Mouse (Mus musculus) cortical plate, adult 2 months (tissue): ENCODE measurements at regions not wholly inside any gene's neighbourhood (a gene's known extent, or its start where the extent isn't known, plus 50 kb on each side); places are given as distances from the start of the nearest gene placed in this dataset.

Source experiments
- CTCF ChIP-seq: fragments of 200-500 bp; IDR thresholded peaks from 2 replicates; pipeline ENCODE4 v1.5.1; 2011; ENCODE audit warnings: mild to moderate bottlenecking, control low read depth, low read length; ENCODE audit not compliant: insufficient read depth; ENCODE audit errors: extremely low read depth
- POLR2A ChIP-seq: fragments of 200-500 bp; IDR thresholded peaks from 2 replicates; pipeline ENCODE4 v1.6.1; 2011; ENCODE audit warnings: mild to moderate bottlenecking, low read length, control low read depth; ENCODE audit not compliant: insufficient read depth; ENCODE audit errors: extremely low read depth

GRCm38 (mm10) chr16:30883490-30884188, 197.6 kb downstream of the Xxylt1 start:
- TF ChIP-seq CTCF (no peak), POLR2A (no peak)
